Mouse (Mus musculus) spleen, postnatal 10 days (tissue): ENCODE data around the gene Aif1l.
A peak's percentile ranks its signal among the peaks of the same experiment; 100 is the strongest.
"Not testable (repeated sequence)": the region's sequence is repeated elsewhere in the genome, so short reads cannot be mapped to it uniquely, and the experiment has no call there.

ENCODE experiments used
- DNase-seq, 2 experiments: peaks; one replicate each; pipeline ENCODE4 v3.0.0; 2021 to 2022; ENCODE audit warnings: low spot score in 2 of 2

Aif1l gene

DNA sequence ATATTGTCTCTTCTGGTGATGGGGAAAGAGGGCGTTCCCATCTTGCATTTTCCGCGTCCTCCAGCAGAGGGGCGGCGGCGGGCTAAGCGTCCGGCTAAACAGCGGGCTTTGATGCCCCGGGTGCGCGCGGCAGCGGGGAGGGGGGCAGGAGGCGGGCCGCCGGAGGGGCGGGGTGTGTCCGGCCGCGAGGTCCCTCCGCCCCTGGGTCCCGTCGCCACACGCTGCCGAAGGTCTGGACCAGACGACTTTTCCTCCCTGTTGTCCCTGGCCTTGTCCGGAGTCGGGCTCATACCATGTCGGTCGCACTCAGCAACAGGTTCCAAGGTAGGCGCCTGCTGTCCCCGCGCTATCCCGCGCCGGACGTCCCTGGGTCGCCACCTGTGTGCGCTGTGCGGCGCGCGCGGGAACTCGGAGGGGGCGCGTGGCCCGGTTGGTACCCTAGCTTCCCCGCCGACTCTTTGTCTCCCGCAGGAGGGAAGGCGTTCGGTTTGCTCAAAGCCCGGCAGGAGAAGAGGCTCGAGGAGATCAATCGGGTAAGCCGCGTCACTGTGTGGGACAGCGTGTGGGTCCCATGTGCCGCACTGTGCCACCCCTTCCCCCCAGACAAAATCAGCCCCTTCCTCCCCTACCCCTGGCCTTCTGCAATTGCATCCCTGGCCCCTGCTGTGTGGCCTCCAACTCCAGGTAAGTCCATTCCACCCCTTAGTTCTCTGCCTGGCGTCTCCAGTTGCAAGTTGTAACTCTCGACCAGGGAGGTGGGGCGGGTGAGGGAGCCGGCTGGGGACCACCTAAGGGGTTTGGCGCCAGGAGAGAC lies at the start of gene Aif1l:
Gene Aif1l, plus strand, starts transcription at position 82 of the 814 bp plus-strand sequence.
- peak in 1 of 2 experiments; percentile 59 for DNase-seq

DNA sequence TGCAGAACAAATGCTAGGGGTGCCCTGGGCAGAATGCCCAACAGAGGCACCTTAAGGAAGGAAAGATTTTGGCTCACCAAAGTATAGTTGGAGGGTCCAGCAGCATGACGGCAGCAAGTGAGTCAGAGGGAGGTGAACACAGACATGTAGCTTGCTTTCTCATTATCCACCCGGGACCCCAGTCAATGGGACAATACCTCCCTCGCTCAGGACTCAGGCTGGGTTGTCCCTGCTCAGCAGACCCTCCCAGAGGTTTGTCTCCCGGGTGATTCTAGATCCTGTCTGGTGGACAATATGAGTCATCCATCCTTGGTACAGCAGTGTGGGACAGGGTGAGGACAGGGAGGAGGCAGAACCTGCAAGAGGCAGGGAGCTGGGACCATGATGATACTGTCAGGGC lies 49.0 kb upstream of the Aif1l start:
- DNase-seq: no peak

DNA sequence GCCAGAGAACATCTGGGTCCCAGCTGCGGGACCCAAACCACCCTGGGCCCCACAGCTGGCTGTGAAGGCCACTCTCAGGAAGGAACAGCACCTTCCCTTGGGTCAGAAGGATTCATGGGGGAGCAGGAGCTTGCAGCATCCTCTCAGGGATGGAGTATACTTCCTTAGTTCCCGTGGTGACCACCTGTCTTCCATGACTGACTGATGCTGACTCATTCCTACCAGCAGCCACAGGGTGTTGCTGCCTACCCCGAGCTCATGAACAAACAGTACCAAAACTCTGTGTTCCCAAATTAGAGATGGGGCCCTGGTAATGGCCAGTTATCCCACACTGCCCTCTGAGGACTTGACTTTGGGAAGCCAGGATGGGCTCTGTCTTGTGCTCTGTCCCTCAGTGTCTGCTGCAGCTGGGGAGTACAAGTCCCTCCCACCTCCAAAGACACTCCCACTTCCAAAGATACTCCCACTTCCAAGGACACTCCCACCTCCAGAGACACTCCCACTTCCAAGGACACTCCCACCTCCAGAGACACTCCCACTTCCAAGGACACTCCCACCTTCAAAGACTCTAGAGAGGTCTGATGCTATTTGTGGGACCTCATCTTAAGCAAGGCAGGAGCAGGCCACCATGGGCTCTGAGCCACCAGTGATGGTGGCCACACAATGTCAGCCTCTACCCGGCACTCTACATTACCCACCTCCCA lies 48.1 kb upstream of the Aif1l start:
- no peak for DNase-seq

DNA sequence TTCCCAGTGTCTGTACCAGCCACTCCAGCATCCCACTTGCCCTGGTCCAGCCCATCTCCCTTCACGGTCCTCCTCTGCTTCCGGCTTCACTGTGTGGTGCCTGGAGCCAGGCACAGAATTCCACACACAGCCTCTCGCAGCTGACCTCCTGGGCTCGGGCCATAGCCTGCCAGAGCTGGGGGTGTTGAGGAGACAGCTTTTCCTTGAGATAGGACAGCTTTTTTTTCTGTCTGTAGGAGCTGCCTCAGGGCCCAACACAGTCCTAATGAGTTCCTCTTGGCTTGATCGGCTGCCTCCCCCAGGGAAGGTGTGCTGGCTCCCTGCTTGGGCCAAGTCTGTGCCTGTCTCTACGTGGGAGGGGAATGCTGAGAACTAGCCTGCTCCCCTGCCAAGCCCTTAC lies 45.9 kb upstream of the Aif1l start:
- no peak for DNase-seq

DNA sequence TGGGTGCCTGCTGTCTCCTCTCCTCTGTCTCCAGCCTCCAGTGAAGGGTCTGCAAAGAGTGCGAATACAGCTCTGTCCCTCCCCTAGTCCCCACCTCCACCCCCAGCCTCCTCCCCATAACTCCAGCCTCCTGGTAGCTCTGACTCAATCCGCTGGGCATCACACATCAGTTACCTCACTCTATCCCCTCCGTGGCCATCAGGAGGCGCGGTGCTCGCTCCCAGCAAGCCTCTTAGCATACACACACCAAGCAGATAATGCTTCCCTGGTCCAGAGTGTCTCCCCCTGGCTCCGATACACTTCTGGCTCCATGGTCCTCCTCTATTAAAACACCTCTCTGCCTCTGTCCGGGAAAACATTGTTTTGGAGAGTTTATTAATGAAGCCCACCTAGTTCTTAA lies 45.3 kb upstream of the Aif1l start:
- no peak for DNase-seq

DNA sequence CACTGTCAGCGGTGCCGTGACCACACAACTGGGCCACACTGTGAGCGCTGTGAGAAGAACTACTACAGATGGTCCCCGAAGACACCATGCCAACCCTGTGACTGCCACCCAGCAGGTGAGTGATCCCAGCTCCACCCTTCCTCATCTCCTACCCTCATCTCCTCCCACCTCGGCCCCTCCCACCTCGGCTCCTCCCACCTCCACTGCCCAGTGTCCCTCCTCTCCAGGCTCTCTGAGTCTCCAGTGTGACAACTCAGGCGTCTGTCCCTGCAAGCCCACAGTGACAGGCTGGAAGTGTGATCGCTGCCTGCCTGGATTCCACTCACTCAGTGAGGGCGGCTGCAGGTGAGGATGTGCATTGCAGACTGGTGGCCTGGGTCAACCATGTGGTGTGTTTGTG lies 44.3 kb upstream of the Aif1l start:
- DNase-seq: no peak

DNA sequence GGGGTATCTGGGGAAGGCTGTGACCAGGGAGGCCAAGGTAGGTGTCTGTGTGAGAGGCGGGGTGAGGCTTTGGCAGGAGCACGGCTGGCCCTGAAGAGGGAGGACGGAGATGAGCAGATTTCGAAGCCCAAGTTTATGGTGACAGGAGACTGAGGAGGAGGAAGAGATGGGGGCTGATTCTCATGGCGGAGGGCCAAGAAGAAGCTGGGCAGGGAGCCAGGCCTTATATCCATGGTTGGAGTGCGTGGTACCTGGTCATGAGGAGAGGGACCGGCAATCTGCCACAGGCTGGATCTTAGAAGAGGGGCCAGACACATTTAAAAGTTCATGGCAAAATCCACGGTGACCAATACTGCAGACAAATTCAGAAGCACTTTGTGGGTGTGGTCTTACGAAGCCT lies 43.5 kb upstream of the Aif1l start:
- no peak for DNase-seq

DNA sequence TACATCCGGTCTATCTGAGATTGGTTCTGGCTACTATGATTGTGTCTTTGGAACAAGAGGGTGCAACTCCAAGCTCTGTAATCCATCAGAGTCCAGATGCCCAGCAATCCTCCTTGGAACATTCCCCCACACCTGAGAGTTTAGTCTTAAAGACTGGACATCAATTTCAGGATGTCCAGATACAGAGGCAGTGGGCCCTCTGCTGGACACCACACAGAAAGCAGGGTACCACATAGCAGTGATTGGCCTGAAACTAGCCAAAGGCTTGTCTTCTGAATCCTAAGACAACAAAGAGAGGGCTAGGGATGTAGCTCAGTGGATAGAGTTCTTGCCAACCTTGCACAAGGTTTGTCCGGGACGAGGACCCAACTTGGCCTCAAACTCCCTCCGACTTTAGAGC lies 37.4 kb upstream of the Aif1l start:
- DNase-seq: no peak

DNA sequence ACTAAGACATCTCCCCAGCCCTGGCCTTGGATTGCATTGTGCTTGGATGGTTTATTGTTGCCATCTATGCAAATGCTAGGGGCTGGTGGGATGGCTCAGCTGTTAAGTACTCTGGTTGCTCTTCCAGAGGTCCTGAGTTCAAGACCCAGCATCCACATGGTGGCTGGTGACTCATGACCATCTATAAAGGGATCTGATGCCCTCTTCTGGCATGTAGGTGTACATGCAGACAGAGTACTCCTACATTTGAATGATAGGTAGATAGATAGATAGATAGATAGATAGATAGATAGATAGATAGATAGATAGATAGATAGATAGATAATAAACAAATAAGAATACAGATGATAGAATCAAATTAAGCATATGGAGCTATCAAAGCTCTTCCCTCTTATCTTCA lies 35.7 kb upstream of the Aif1l start:
- not testable (repeated sequence) for DNase-seq

DNA sequence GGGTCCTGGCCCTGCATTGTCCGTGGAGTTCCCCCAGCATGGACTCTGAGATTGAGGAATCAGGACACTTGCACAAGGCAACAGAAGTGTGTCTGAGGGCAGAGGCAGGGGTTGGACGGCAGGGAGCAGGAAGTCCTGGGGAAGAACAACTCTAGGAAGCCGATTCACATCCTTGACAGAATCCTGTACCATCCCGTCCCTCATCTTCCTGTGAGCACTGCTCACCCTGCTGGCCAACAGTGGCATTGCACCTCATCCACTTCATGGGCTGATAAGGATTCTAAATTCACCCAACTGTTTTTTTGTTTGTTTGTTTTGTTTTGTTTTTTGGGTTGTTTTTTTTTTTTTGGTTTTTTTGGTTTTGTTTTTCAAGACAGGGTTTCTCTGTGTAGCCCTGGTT lies 34.8 kb upstream of the Aif1l start:
- peak; percentile 69 to 83 for DNase-seq

DNA sequence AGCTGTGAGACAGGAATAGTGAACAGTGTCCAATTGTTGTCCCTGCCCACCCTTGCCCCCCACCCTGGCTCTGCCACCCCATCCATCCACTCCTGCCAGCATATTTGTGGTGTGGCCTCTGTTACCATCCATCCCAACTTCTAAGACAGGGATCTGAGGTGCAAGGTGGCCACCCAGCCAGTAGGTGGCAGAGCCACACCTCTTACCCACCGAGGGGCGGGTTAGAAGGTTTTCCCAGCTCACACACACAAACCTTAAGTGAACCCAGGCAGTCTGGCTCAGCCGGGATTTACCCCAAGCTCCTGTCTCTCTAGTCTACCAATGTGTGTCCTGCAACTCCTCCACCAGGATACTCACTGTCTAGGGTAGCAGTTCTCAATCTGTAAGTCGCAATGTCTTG lies 32.3 kb upstream of the Aif1l start:
- peak in 1 of 2 experiments; percentile 40 for DNase-seq

DNA sequence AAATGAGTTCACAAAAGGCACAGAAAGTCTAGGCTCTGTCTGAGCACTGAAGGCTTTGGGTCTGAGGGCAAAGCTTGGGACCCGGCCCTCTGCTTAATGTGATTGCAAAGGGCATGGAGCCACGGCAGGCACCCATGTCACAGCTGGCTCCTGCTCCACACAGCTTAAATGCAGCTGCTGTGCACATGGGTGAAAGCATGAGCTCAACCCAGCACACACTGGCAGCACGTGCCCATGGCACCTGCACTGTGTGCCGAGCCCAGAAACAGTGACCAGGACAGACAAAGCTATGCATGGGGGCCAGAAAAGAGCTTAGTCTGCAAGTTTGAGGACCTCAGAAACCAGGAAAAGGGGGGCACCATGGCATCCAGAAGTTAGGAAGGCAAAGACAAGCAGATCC lies 26.3 kb upstream of the Aif1l start:
- no peak for DNase-seq

DNA sequence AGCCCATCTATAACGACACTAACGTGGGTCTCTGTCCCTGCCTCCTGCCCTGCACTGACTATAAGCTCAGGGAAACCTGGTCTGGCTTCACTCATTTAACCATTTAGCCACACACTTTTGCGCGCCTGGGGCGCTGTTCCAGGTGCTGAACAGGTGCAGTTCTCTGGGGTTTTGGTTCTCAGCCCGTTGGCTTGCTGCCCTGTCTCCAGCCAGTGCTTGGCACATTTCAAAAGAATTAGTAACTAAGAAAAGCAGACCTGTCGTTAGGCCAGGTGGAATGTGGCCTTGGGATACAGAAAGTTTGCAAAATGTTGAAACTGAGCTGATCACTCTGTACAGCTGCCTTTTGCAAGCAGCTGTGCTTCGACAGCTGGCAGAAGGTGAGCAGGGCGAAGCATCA lies 25.1 kb upstream of the Aif1l start:
- DNase-seq: no peak

DNA sequence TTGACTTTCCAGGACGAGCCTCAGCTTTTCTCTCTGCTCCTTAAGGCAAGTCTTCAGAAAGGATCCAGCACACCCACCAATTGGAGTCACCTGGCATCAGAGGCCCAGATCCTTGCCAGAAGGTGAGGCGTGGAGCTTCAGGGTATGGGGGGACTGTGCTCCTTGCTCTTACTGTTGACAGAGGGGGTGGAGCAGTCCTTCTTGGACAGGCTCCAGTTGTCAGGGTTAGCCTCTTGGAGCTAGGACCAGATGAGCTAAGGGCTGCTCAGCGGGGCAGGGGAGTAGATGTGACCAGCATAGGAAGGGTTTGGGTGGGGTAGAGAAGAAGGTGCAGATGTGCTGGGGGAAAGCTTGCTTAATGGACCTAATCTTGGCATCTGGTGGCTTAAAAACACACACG lies 24.0 kb upstream of the Aif1l start:
- DNase-seq: no peak

DNA sequence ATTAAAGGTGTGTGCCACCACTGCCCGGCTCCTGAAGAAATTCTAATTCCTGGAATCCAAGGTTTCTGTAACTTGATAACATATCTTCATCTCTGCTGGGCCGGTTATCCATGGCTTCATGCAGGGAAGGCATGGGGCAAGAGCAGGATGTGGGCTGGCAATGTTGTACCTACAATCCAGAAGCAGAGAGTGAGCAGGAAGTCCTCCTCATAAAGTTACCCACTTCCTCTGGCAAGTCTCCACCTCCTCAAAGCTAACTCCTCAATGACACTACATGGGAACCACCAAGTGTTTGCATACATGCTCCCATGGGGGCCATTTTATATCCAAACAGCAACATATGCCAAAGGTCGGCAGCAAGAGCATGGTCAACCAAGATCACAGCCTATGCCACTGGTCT lies 20.3 kb upstream of the Aif1l start:
- no peak for DNase-seq

DNA sequence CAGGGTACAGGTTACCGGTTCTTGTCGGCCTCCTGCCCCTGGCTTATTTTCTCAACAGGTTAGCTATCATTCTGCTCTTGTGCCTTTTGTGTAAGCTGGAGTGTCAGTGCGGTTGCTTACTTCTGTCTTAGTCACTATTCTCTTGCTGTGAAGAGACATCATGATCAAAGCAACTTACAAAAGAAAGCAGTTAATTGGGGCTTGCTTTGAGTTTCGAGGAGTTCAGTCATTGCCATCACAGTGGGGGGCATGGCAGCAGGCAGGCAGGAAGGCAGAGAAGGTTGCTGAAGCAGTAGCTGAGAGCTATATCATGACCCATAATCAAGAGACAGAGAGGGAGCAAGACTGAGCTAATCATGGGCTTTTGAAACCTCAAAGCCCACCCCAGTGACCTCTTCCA lies 15.4 kb upstream of the Aif1l start:
- DNase-seq: no peak

DNA sequence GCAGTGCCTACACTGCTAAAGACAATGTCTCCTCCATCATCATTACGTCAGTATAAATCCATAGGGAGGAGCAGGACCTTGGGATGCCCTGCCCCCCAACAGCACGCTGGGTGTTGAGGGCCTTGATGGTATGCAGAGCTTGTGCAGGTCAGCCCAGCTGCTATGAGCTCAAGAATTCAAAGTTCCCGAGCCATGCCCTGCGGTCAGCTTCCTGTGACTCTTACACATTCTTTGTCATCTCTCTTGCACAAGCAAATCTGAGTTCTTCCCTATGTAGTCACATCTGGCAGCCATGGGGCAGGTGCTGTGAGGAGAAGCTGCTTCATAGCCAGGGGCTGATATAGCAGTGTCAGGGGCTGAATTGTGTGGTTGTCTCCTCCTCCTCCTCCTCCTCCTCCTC lies 14.9 kb upstream of the Aif1l start:
- DNase-seq: no peak

DNA sequence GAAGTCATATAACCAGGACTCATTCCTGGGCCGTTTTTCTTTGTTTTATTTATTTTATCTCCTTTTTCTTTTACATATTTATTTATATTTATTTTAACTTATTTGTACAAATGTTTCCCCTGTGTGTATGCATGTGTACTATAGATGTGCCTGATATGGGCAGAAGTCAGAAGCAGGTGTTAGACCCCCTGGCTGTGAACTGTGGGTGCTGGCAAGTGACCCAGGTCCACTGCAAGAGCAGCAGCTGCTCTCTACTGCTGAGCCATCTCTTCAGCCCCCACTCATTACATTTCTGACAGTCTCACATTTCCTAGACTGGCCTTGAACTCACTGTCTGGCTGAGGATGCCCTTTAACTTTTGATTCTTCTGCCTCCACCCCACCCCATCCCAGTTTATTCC lies 11.6 kb upstream of the Aif1l start:
- no peak for DNase-seq

DNA sequence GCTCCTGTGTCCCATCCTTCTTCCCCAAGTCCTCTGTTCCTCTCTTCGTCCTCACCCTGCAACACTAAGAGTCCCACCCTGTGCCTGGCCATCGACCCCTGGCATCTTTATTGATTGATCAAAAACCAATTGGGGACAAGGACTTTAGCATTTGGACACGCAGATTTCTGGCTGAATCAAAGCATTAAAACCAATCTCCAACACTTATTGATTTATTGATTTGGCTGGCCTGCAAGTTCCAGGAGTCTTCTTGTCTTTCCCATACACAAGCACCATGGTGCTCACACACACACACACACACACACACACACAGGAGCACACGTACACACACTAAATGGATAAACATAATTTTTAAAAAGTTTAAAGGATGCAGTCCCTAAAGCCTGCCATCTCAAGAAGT lies 6.9 kb upstream of the Aif1l start:
- no peak for DNase-seq

DNA sequence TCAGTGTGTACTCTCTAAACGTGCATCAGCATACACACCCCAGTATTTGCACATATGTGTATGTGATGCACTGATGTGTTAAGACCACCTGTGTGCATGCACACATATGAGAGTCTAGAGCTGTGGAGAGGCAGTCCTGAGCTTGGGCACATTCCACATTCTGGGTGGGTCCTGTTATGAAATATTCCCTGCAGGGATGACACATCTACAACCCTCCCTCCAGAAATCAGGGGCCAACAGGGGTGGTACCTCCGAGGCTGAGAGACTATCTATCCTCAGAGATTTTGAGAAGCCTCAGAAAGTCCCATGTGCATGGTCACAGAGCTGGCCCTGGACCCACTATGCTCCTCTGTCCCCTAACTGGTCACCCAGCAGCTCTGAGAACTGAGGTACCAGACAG lies 4.4 kb upstream of the Aif1l start:
- no peak for DNase-seq

DNA sequence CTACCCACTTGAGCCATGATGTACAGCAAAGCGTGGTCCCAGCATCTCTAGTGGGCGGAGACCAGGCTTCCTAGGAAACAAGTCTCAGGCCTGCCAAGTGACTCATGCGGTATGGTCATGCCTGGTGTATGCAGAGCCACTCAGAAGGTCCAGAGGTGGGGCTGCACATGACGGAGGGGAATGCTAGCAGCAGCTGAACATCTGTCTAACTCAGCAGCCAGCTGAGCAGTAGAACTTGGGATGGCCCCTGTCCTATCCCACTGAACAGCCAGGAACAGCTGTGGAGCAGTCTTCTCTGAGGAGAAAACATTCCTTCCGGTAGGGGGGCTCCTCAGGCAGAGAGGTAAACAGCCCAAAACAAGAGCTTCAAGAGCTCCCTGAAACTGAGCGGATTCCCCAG lies 1.5 kb upstream of the Aif1l start:
- no peak for DNase-seq

DNA sequence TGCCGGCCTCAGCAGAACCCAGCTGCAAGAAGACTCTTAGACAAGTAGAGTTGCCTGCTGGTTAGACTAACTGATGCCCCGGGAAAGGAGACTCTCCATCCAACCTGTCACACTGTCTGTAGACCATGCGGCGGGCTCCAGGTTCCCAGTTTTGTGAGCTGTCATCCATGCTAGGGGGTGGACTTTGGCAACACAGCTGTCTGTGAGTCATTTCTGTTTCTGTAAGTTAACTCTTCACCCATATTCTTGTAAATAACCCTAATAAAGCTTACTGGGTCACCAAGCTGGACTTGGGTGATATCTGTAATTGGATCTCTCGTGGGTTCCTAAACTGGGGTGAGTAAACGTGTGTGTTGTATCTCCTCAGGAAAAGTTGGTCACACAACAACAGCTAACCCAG lies 1.1 kb upstream of the Aif1l start:
- no peak for DNase-seq

DNA sequence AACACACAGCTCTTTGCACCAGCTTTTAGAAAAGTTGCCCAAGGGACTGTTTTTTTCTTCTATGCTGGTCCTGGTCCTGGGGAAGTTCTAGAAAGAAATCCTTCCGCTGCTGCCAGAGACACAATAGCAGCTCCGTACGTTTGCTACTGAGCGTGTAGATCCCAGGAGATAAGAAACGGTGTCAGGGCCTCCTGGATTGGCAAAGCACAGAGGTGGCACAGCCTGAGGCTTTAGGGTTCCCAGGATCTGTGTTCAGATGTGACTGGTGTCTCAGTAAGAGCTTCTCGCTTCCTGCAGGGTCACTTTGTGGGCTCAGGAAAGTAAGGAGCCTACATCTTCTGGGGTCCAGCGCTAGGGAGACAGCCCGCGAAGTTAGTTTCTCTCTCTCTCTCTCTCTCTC lies 1.0 kb downstream of the Aif1l start:
- DNase-seq: no peak

DNA sequence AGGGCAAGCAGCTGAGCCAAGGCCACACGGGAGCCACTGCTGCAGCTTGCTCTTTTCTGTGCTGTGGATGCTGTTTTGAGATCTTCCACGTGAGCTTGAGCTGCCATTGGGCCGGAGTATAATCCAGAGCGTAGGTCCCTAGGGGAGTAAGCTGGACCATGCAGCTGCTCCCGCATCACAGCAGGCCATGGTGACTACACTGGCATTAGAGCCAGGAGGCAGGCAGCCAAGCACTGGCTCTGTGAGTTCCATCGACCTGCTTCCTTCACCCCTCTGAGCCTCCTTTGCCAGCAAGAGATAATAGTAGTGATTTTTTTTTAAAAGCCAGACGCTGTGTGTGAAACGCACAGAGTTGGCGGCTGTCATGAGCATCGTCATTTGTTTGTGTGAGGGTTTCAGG lies 2.3 kb downstream of the Aif1l start:
- DNase-seq: no peak
